Mouse (Mus musculus) urinary bladder, postnatal 25 days (tissue): Measurements from ENCODE around the gene Ergic3.

ENCODE experiments used
- DNase-seq: peaks from one replicate; pipeline ENCODE4 v3.0.0; 2022; ENCODE audit warnings: low spot score

Gene Ergic3

GRCm38 (mm10) chr2:156007888-156008532, at the start of gene Ergic3, which contains the start of gene 6430550D23Rik:
TSS of gene Ergic3 (plus strand) at chr2:156008045.
TSS of gene 6430550D23Rik (minus strand) at chr2:156007977.
- peak; percentile 96 for DNase-seq

GRCm38 (mm10) chr2:155959981-155960380, 47.9 kb upstream of the Ergic3 start:
- DNase-seq, result no peak

GRCm38 (mm10) chr2:155961862-155962261, 46.0 kb upstream of the Ergic3 start:
- no peak for DNase-seq

GRCm38 (mm10) chr2:155962991-155963390, 44.9 kb upstream of the Ergic3 start:
- DNase-seq, result no peak

- no peak for DNase-seq
Observed at GRCm38 (mm10) chr2:155973348-155973747, 34.5 kb upstream of the Ergic3 start.

GRCm38 (mm10) chr2:155974087-155974731, 33.6 kb upstream of the Ergic3 start:
- no peak for DNase-seq

GRCm38 (mm10) chr2:155979328-155979991, 28.4 kb upstream of the Ergic3 start:
- no peak for DNase-seq

GRCm38 (mm10) chr2:155985776-155986175, 22.1 kb upstream of the Ergic3 start:
- no peak for DNase-seq

GRCm38 (mm10) chr2:155987131-155987530, 20.7 kb upstream of the Ergic3 start:
- no peak for DNase-seq

GRCm38 (mm10) chr2:155989085-155989484, 18.8 kb upstream of the Ergic3 start:
- no peak for DNase-seq

- no peak for DNase-seq
Observed at GRCm38 (mm10) chr2:155991151-155991550, 16.7 kb upstream of the Ergic3 start.

GRCm38 (mm10) chr2:155991863-155992321, 16.0 kb upstream of the Ergic3 start:
- DNase-seq, result no peak

- no peak for DNase-seq
Observed at GRCm38 (mm10) chr2:156005393-156005792, 2.5 kb upstream of the Ergic3 start.

- DNase-seq, result no peak
Observed at GRCm38 (mm10) chr2:156018106-156018505, 10.3 kb downstream of the Ergic3 start.

GRCm38 (mm10) chr2:156021219-156021618, 13.4 kb downstream of the Ergic3 start:
- no peak for DNase-seq

GRCm38 (mm10) chr2:156021765-156022164, 13.9 kb downstream of the Ergic3 start:
- no peak for DNase-seq

GRCm38 (mm10) chr2:156025482-156025881, 17.6 kb downstream of the Ergic3 start:
- DNase-seq, result no peak

GRCm38 (mm10) chr2:156039390-156039789, 31.5 kb downstream of the Ergic3 start:
- no peak for DNase-seq

GRCm38 (mm10) chr2:156042903-156043302, 35.1 kb downstream of the Ergic3 start:
- no peak for DNase-seq

- DNase-seq, result no peak
Observed at GRCm38 (mm10) chr2:156047929-156048328, 40.1 kb downstream of the Ergic3 start.

- DNase-seq, result peak; percentile 57
Observed at GRCm38 (mm10) chr2:156052816-156053215, 45.0 kb downstream of the Ergic3 start, which contains the start of gene Fer1l4. TSS of gene Fer1l4 (minus strand) at chr2:156052947.

- DNase-seq, result peak; percentile 73
Observed at GRCm38 (mm10) chr2:156065099-156066041, 57.5 kb downstream of the Ergic3 start, which contains the start of gene Spag4. TSS of gene Spag4 (plus strand) at chr2:156065175.
